Mouse (Mus musculus): ENCODE measurements around the gene Bsg. TPM values are rescaled to one million over a fixed set of nuclear protein-coding genes. Genes with fewer than 3 reads are reported as not detected.
A peak's percentile ranks its signal among the peaks of the same experiment; 100 is the strongest.

Bsg gene
- polyA plus RNA-seq, 1 experiment from 2014 or later = 847 TPM

GRCm38 (mm10) chr10:79706406-79707094, 2.3 kb downstream of the Bsg start:
- Histone ChIP-seq H3K4me3 (ENCODE audit: low read length) (no peak overlapping the region; the same call in 1 of the 2 replicates), H3K4me1 (ENCODE audit: control insufficient read depth, insufficient read depth, low read length) (peaks cover 32% of the 10 kb centered on the region), H3K27ac (ENCODE audit: low read depth, low read length) (no peak overlapping the region), H3K27me3 (ENCODE audit: control insufficient read depth, insufficient read depth, low read length) (no peaks in the 10 kb centered on the region), H3K9ac (ENCODE audit: low read depth, low read length) (peak overlapping the region; percentile 12; the same call in 1 of the 2 replicates), H3K36me3 (ENCODE audit: control insufficient read depth, insufficient read depth, low read length) (peaks cover 46% of the 10 kb centered on the region), H3K9me3 (ENCODE audit: control insufficient read depth, low read length) (no peaks in the 10 kb centered on the region), H3K4me2 (replicated peaks; ENCODE audit: low read depth, low read length) (peak overlapping the region; percentile 86; the same call in 1 of the 2 replicates)
- WGBS = 82% methylated on average over 5 of the region's 5 CpGs
- ATAC-seq (ENCODE audit: low FRiP score, low TSS enrichment) = no peak

- 78% methylated on average over 1 of the region's 1 CpGs for WGBS
- peaks cover 51% of the 10 kb centered on the region for H3K36me3 ChIP-seq (ENCODE audit: control insufficient read depth, insufficient read depth, low read length)
- no peak for ATAC-seq (ENCODE audit: low FRiP score, low TSS enrichment)
- no peaks in the 10 kb centered on the region for H3K27me3 ChIP-seq (ENCODE audit: control insufficient read depth, insufficient read depth, low read length)
- H3K4me1 ChIP-seq (ENCODE audit: control insufficient read depth, insufficient read depth, low read length) = peaks cover 31% of the 10 kb centered on the region
- no peak overlapping the region for H3K27ac ChIP-seq (ENCODE audit: low read depth, low read length)
- H3K4me3 ChIP-seq (ENCODE audit: low read length) = no peak overlapping the region
- H3K4me2 ChIP-seq (replicated peaks; ENCODE audit: low read depth, low read length) = no peak overlapping the region
- no peaks in the 10 kb centered on the region for H3K9me3 ChIP-seq (ENCODE audit: control insufficient read depth, low read length)
- no peak overlapping the region for H3K9ac ChIP-seq (ENCODE audit: low read depth, low read length)
These were observed 2.9 kb downstream of the Bsg start for GRCm38 (mm10) chr10:79707162-79707561.

- H3K9ac ChIP-seq (ENCODE audit: low read depth, low read length) = no peak overlapping the region
- no peaks in the 10 kb centered on the region for H3K27me3 ChIP-seq (ENCODE audit: control insufficient read depth, insufficient read depth, low read length)
- no peak overlapping the region for H3K27ac ChIP-seq (ENCODE audit: low read depth, low read length)
- 66% methylated on average over 4 of the region's 4 CpGs for WGBS
- peaks cover 51% of the 10 kb centered on the region for H3K36me3 ChIP-seq (ENCODE audit: control insufficient read depth, insufficient read depth, low read length)
- no peaks in the 10 kb centered on the region for H3K9me3 ChIP-seq (ENCODE audit: control insufficient read depth, low read length)
- H3K4me3 ChIP-seq (ENCODE audit: low read length) = no peak overlapping the region
- no peak for ATAC-seq (ENCODE audit: low FRiP score, low TSS enrichment)
- H3K4me2 ChIP-seq (replicated peaks; ENCODE audit: low read depth, low read length) = no peak overlapping the region
- peaks cover 31% of the 10 kb centered on the region for H3K4me1 ChIP-seq (ENCODE audit: control insufficient read depth, insufficient read depth, low read length)
These were observed 3.5 kb downstream of the Bsg start for GRCm38 (mm10) chr10:79707759-79708158.

- ATAC-seq (ENCODE audit: low FRiP score, low TSS enrichment) = no peak
- H3K9me3 ChIP-seq (ENCODE audit: control insufficient read depth, low read length) = no peaks in the 10 kb centered on the region
- peaks cover 31% of the 10 kb centered on the region for H3K4me1 ChIP-seq (ENCODE audit: control insufficient read depth, insufficient read depth, low read length)
- H3K27ac ChIP-seq (ENCODE audit: low read depth, low read length) = no peak overlapping the region
- peaks cover 51% of the 10 kb centered on the region for H3K36me3 ChIP-seq (ENCODE audit: control insufficient read depth, insufficient read depth, low read length)
- no peak overlapping the region for H3K9ac ChIP-seq (ENCODE audit: low read depth, low read length)
- H3K27me3 ChIP-seq (ENCODE audit: control insufficient read depth, insufficient read depth, low read length) = no peaks in the 10 kb centered on the region
- no peak overlapping the region for H3K4me3 ChIP-seq (ENCODE audit: low read length)
- 90% methylated on average over 21 of the region's 21 CpGs for WGBS
- no peak overlapping the region for H3K4me2 ChIP-seq (replicated peaks; ENCODE audit: low read depth, low read length)
These were observed 4.4 kb downstream of the Bsg start for GRCm38 (mm10) chr10:79708668-79709067.

- no peaks in the 10 kb centered on the region for H3K9me3 ChIP-seq (ENCODE audit: control insufficient read depth, low read length)
- WGBS = 83% methylated on average over 7 of the region's 7 CpGs
- H3K27me3 ChIP-seq (ENCODE audit: control insufficient read depth, insufficient read depth, low read length) = no peaks in the 10 kb centered on the region
- H3K4me1 ChIP-seq (ENCODE audit: control insufficient read depth, insufficient read depth, low read length) = peaks cover 31% of the 10 kb centered on the region
- ATAC-seq (ENCODE audit: low FRiP score, low TSS enrichment) = no peak
- no peak overlapping the region for H3K9ac ChIP-seq (ENCODE audit: low read depth, low read length)
- peaks cover 51% of the 10 kb centered on the region for H3K36me3 ChIP-seq (ENCODE audit: control insufficient read depth, insufficient read depth, low read length)
- H3K27ac ChIP-seq (ENCODE audit: low read depth, low read length) = no peak overlapping the region
- no peak overlapping the region for H3K4me3 ChIP-seq (ENCODE audit: low read length)
- no peak overlapping the region for H3K4me2 ChIP-seq (replicated peaks; ENCODE audit: low read depth, low read length)
These were observed 5.0 kb downstream of the Bsg start for GRCm38 (mm10) chr10:79709307-79709706.

GRCm38 (mm10) chr10:79712029-79712428, 7.7 kb downstream of the Bsg start:
- H3K36me3 ChIP-seq (ENCODE audit: control insufficient read depth, insufficient read depth, low read length) = peaks cover 44% of the 10 kb centered on the region
- no peak overlapping the region for H3K4me2 ChIP-seq (replicated peaks; ENCODE audit: low read depth, low read length)
- H3K9me3 ChIP-seq (ENCODE audit: control insufficient read depth, low read length) = no peaks in the 10 kb centered on the region
- peak; percentile 8; the same call in 1 of the 2 replicates for ATAC-seq (ENCODE audit: low FRiP score, low TSS enrichment)
- H3K27ac ChIP-seq (ENCODE audit: low read depth, low read length) = no peak overlapping the region
- peaks cover 16% of the 10 kb centered on the region for H3K4me1 ChIP-seq (ENCODE audit: control insufficient read depth, insufficient read depth, low read length)
- no peak overlapping the region for H3K4me3 ChIP-seq (ENCODE audit: low read length)
- H3K9ac ChIP-seq (ENCODE audit: low read depth, low read length) = no peak overlapping the region
- WGBS = 96% methylated on average over 1 of the region's 1 CpGs
- peaks cover 23% of the 10 kb centered on the region for H3K27me3 ChIP-seq (ENCODE audit: control insufficient read depth, insufficient read depth, low read length)

- H3K9ac ChIP-seq (ENCODE audit: low read depth, low read length) = no peak overlapping the region
- WGBS = 12% methylated on average over 6 of the region's 6 CpGs
- no peak overlapping the region for H3K27ac ChIP-seq (ENCODE audit: low read depth, low read length)
- H3K4me2 ChIP-seq (replicated peaks; ENCODE audit: low read depth, low read length) = no peak overlapping the region
- peaks cover 28% of the 10 kb centered on the region for H3K27me3 ChIP-seq (ENCODE audit: control insufficient read depth, insufficient read depth, low read length)
- no peaks in the 10 kb centered on the region for H3K9me3 ChIP-seq (ENCODE audit: control insufficient read depth, low read length)
- peaks cover 14% of the 10 kb centered on the region; the same call in 1 of the 2 replicates for H3K4me1 ChIP-seq (ENCODE audit: control insufficient read depth, insufficient read depth, low read length)
- peaks cover 44% of the 10 kb centered on the region for H3K36me3 ChIP-seq (ENCODE audit: control insufficient read depth, insufficient read depth, low read length)
- H3K4me3 ChIP-seq (ENCODE audit: low read length) = no peak overlapping the region
- peak; percentile 36; the same call in 1 of the 2 replicates for ATAC-seq (ENCODE audit: low FRiP score, low TSS enrichment)
These were observed 8.3 kb downstream of the Bsg start for GRCm38 (mm10) chr10:79712499-79713126.

- 32% methylated on average over 1 of the region's 1 CpGs for WGBS
- ATAC-seq (ENCODE audit: low FRiP score, low TSS enrichment) = no peak
These were observed 8.9 kb downstream of the Bsg start for GRCm38 (mm10) chr10:79713163-79713562.

GRCm38 (mm10) chr10:79714996-79715395, 10.7 kb downstream of the Bsg start:
- H3K27me3 ChIP-seq (ENCODE audit: control insufficient read depth, insufficient read depth, low read length) = peaks cover 35% of the 10 kb centered on the region
- no peak overlapping the region for H3K4me3 ChIP-seq (ENCODE audit: low read length)

More at GRCm38 (mm10) chr10:79713163-79713562, 8.9 kb downstream of the Bsg start:
- Histone ChIP-seq H3K9me3 (ENCODE audit: control insufficient read depth, low read length) (no peaks in the 10 kb centered on the region), H3K4me3 (ENCODE audit: low read length) (no peak overlapping the region), H3K9ac (ENCODE audit: low read depth, low read length) (no peak overlapping the region), H3K36me3 (ENCODE audit: control insufficient read depth, insufficient read depth, low read length) (peaks cover 39% of the 10 kb centered on the region), H3K4me2 (replicated peaks; ENCODE audit: low read depth, low read length) (no peak overlapping the region), H3K4me1 (ENCODE audit: control insufficient read depth, insufficient read depth, low read length) (peaks cover 12% of the 10 kb centered on the region; the same call in 1 of the 2 replicates), H3K27ac (ENCODE audit: low read depth, low read length) (no peak overlapping the region), H3K27me3 (ENCODE audit: control insufficient read depth, insufficient read depth, low read length) (peaks cover 32% of the 10 kb centered on the region)

More at GRCm38 (mm10) chr10:79714996-79715395, 10.7 kb downstream of the Bsg start:
- Histone ChIP-seq H3K4me2 (replicated peaks; ENCODE audit: low read depth, low read length) (no peak overlapping the region), H3K4me1 (ENCODE audit: control insufficient read depth, insufficient read depth, low read length) (peaks cover 12% of the 10 kb centered on the region; the same call in 1 of the 2 replicates), H3K36me3 (ENCODE audit: control insufficient read depth, insufficient read depth, low read length) (peaks cover 21% of the 10 kb centered on the region), H3K9me3 (ENCODE audit: control insufficient read depth, low read length) (no peaks in the 10 kb centered on the region), H3K9ac (ENCODE audit: low read depth, low read length) (no peak overlapping the region), H3K27ac (ENCODE audit: low read depth, low read length) (no peak overlapping the region)
- ATAC-seq (ENCODE audit: low FRiP score, low TSS enrichment) = no peak
- 76% methylated on average over 4 of the region's 4 CpGs for WGBS

Measured in kidney, embryonic 14.5 days (tissue).